Mouse (Mus musculus): ENCODE measurements at regions not wholly inside any gene's neighbourhood (a gene's known extent, or its start where the extent isn't known, plus 50 kb on each side); places are given as distances from the start of the nearest gene placed in this dataset.
"Not testable (repeated sequence)": the region's sequence is repeated elsewhere in the genome, so short reads cannot be mapped to it uniquely, and the experiment has no call there.

DNA sequence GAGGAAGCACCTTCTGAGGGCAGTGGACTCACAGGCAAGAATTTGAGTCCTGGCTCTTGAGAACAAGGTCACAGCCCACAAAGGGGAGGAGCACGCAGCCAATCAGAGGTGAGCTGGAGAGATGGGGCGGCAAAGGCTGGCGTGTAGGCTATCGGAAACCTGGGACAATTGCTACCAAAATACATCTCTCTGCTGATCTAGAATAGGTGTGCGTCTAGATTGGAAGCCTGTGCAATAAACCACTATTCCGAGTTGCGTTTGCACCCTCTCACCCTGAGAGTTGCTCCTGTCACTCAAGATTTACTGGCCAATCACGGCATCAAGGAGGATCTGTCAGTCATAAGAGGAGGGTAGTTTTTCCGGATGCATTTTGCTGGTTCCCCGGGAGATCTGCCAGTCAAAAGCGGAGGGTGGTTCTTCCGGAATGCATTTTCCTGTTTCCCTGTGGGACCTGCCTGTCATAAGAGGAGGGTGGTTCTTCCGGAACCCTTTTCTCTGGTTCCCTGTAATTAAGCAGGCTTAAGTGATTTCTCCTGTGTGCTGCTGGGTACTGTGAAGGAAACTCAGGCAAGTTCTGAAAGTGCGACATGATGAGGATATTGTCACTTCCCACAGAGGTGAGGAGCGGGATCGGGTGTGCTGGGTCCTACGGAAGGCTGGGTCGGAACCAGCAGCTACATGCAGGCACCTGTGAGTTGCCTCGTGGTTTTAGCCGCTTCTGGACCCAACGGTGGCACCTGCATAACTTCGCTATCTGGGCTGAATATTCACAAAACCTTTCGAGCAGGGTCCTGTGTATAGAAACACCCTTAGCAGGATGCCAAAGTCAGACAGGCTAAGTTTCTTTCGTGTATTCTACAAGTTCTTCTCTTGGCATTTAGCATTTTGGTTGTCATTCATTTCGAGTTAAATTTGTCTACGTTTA, 112.6 kb upstream of the Zfp960 start:
- TF ChIP-seq CTCF (IDR thresholded peaks at IDR 0.05; ENCODE audit: control insufficient read depth, insufficient read depth, insufficient read length); MAX (IDR thresholded peaks at IDR 0.05); MYOD1 (IDR thresholded peaks at IDR 0.05; ENCODE audit: control insufficient read depth, insufficient read length, low read depth); MYOG (IDR thresholded peaks at IDR 0.05; ENCODE audit: control insufficient read depth, extremely low read depth, insufficient read length); USF1 (IDR thresholded peaks at IDR 0.05; ENCODE audit: low read depth); CEBPB (IDR thresholded peaks at IDR 0.05; ENCODE audit: low read depth); FOSL1 (IDR thresholded peaks at IDR 0.05; ENCODE audit: insufficient read depth, low read length, poor library complexity, severe bottlenecking): not testable (repeated sequence)
